10 mouse cellular contexts compared by ENCODE assay signal in the genomic region with DNA sequence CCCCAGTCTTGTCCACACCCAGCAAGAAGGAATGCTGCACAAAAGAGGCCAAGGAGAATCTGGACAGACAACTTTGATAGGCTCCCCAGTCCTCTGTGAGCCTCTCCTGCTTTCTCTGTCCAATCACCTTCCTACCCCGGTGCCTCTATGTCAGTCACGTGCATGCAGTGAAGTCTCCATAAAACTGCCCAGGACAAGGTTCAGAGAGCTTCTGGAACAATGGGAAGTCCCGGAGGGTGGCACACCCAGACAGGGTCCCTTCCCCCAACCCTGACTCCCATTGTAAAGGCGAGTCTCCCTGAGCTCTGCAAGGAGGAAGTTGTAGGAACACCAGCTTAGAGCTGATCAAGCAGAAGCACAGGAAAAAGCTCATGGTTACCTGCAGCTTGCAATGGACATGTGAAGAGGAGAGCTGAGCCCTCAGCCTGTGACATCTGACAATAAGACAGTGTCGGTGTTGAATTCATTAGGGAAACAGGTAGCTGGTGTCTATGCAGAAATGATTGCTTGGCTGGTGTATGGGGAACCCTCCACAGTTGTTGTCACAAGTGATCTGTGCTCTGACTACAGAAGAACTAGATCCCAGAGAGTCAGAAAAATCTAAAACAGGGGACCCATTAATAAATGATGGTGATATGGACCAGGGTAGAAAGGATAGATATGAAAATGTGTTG. TPM values are rescaled to one million over a fixed set of nuclear protein-coding genes. Genes with fewer than 3 reads are reported as not detected.
DNase-seq lines count a peak whose midpoint lies in the region; ATAC-seq lines count a peak whose summit lies in the region.
"Had no signal": no experiment of that assay in that cellular context is flagged by ENCODE, and none has a peak within 500 bp of the region (broad histone marks: within the 10 kb centered on the region; RNA-seq: fewer than 3 reads in every experiment).

No protein-coding gene starts in this region.

- H3K4me1 ChIP-seq in intestine, embryonic 15.5 days (replicated peaks): peaks cover 3% of the 10 kb centered on the region; the same call in 1 of the 2 replicates
- peaks cover 4% of the 10 kb centered on the region; the same call in 1 of the 2 replicates for H3K4me1 ChIP-seq in lung, embryonic 16.5 days (replicated peaks; ENCODE audit: control insufficient read depth, insufficient read depth, low read length)
- H3K4me1 ChIP-seq: embryonic facial prominence, embryonic 15.5 days had no signal

- H3K36me3 ChIP-seq in intestine, embryonic 15.5 days: no peaks in the 10 kb centered on the region
- no peaks in the 10 kb centered on the region for H3K36me3 ChIP-seq in lung, embryonic 16.5 days (ENCODE audit: control insufficient read depth, insufficient read depth, low read length)
- H3K36me3 ChIP-seq: embryonic facial prominence, embryonic 15.5 days had no signal

- H3K4me2 ChIP-seq in intestine, embryonic 15.5 days (replicated peaks): peak overlapping the region; percentile 20; the same call in 1 of the 2 replicates
- H3K4me2 ChIP-seq in lung, embryonic 16.5 days (ENCODE audit: low read depth, low read length): no peak overlapping the region
- H3K4me2 ChIP-seq: embryonic facial prominence, embryonic 15.5 days had no signal

- 26% methylated on average over 5 of the region's 5 CpGs for WGBS in intestine, embryonic 15.5 days
- 34% methylated on average over 5 of the region's 5 CpGs for WGBS in lung, embryonic 16.5 days

- peak; percentile 99 for ATAC-seq in intestine, embryonic 15.5 days
- peak; percentile 76 for ATAC-seq in lung, embryonic 16.5 days (ENCODE audit: low read depth)
- ATAC-seq: Patski had no signal

- H3K9ac ChIP-seq in intestine, embryonic 15.5 days: no peak overlapping the region
- no peak overlapping the region for H3K9ac ChIP-seq in lung, embryonic 16.5 days (ENCODE audit: low read length)
- H3K9ac ChIP-seq: embryonic facial prominence, embryonic 15.5 days had no signal

- peak; percentile 23 for DNase-seq in urinary bladder, postnatal 14 days (ENCODE audit: low spot score)
- DNase-seq in urinary bladder, postnatal 25 days (ENCODE audit: low spot score): no peak
- no peak for DNase-seq in ovary, postnatal 36 days (ENCODE audit: low spot score)
- DNase-seq in layer of hippocampus, postnatal 14 days (ENCODE audit: low spot score in 2 of 2): no peak
- no peak for DNase-seq in MN1 (ENCODE audit: low spot score)
- DNase-seq: midbrain, embryonic 14.5 days had no signal

- H3K27me3 ChIP-seq in intestine, embryonic 15.5 days (replicated peaks): no peaks in the 10 kb centered on the region
- H3K27me3 ChIP-seq in lung, embryonic 16.5 days (ENCODE audit: control insufficient read depth, insufficient read depth, low read depth, low read length): no peaks in the 10 kb centered on the region
- H3K27me3 ChIP-seq: embryonic facial prominence, embryonic 15.5 days; Patski had no signal

- peak overlapping the region; percentile 18; the same call in 1 of the 2 replicates for H3K4me3 ChIP-seq in intestine, embryonic 15.5 days (replicated peaks)
- H3K4me3 ChIP-seq in lung, embryonic 16.5 days (ENCODE audit: low read length): no peak overlapping the region
- H3K4me3 ChIP-seq: embryonic facial prominence, embryonic 15.5 days had no signal

- peak overlapping the region; percentile 75 for H3K27ac ChIP-seq in intestine, embryonic 15.5 days
- no peak overlapping the region for H3K27ac ChIP-seq in lung, embryonic 16.5 days (ENCODE audit: low read length)
- H3K27ac ChIP-seq: embryonic facial prominence, embryonic 15.5 days had no signal

- no peaks in the 10 kb centered on the region for H3K9me3 ChIP-seq in intestine, embryonic 15.5 days
- no peaks in the 10 kb centered on the region for H3K9me3 ChIP-seq in lung, embryonic 16.5 days (ENCODE audit: control insufficient read depth, low read length)
- H3K9me3 ChIP-seq: embryonic facial prominence, embryonic 15.5 days had no signal

RNA-seq across cellular contexts. Expression of a gene that starts 7.4 kb away (rescaled TPM):
- polyA plus RNA-seq in intestine, embryonic 15.5 days (2015; fragmentation: Nextera tagmentation; extraction: Ambion mirVana): 7.5 and 7.9 TPM in 2 replicates
- 9.8 and 11.0 TPM in 2 replicates for polyA plus RNA-seq in lung, embryonic 16.5 days (2015; fragmentation: Nextera tagmentation; extraction: Ambion mirVana)
- 10 to 100 TPM; 26.7 to 27.6 TPM for total RNA-seq in layer of hippocampus, postnatal 14 days (2021)
